Mouse (Mus musculus) limb, embryonic 12.5 days (tissue): ENCODE measurements around the gene Hsp90ab1. TPM values are rescaled to one million over a fixed set of nuclear protein-coding genes. Genes with fewer than 3 reads are reported as not detected.

ENCODE experiments used
- ATAC-seq: fragments of 200-750 bp; cut with Nextera tagmentation; 2 replicates; pipeline ENCODE4 v1.8.0; 2017; ENCODE audit warnings: low read depth, moderate TSS enrichment; ENCODE audit not compliant: insufficient number of reproducible peaks, insufficient read depth, low FRiP score, low TSS enrichment
- H3K27ac ChIP-seq: fragments of 300-500 bp; sonication (generic); 2 replicates; pipeline ENCODE4 v1.5.1; 2016; ENCODE audit warnings: mild to moderate bottlenecking, moderate library complexity
- H3K27me3 ChIP-seq: fragments of 300-500 bp; sonication (generic); 2 replicates; pipeline ENCODE4 v1.6.1; 2016; ENCODE audit warnings: mild to moderate bottlenecking, moderate library complexity
- H3K36me3 ChIP-seq: fragments of 300-500 bp; sonication (generic); 2 replicates; pipeline ENCODE4 v1.6.1; 2016; ENCODE audit warnings: mild to moderate bottlenecking, moderate library complexity
- H3K4me1 ChIP-seq: fragments of 300-500 bp; sonication (generic); replicated peaks from 2 replicates; pipeline ENCODE4 v1.6.1; 2016
- H3K4me2 ChIP-seq: fragments of 300-500 bp; sonication (generic); 2 replicates; pipeline ENCODE4 v1.6.1; 2016; ENCODE audit warnings: mild to moderate bottlenecking, moderate library complexity
- H3K4me3 ChIP-seq: fragments of 300-500 bp; sonication (generic); replicated peaks from 2 replicates; pipeline ENCODE4 v1.5.1; 2016; ENCODE audit warnings: mild to moderate bottlenecking
- H3K9ac ChIP-seq: fragments of 300-500 bp; sonication (generic); replicated peaks from 2 replicates; pipeline ENCODE4 v1.6.1; 2016; ENCODE audit warnings: mild to moderate bottlenecking, moderate library complexity
- H3K9me3 ChIP-seq: fragments of 300-500 bp; sonication (generic); 2 replicates; pipeline ENCODE4 v1.6.1; 2016; ENCODE audit warnings: mild to moderate bottlenecking, moderate library complexity
- WGBS: fragments of 180-500 bp; shearing (Covaris S2); methylation state at CpG from one replicate; pipeline ENCODE4 v1.1.7; 2016; 5-methylcytosine and 5-hydroxymethylcytosine counted together
- polyA plus RNA-seq: library from polyadenylated mRNA; unstranded; fragments of >200 nt; fragmentation: Nextera tagmentation; extraction: Ambion mirVana; gene quantifications from 2 replicates; pipeline ENCODE4 v1.2.1, GENCODE M21; 2016

The Hsp90ab1 gene
- polyA plus RNA-seq, 1 experiment from 2014 or later, result 1,563 TPM

GRCm38 (mm10) chr17:45606992-45607879 is 34.2 kb upstream of the Hsp90ab1 start:
- Histone ChIP-seq H3K9me3 (no peaks in the 10 kb centered on the region), H3K36me3 (no peaks in the 10 kb centered on the region), H3K27ac (no peak overlapping the region), H3K4me3 (no peak overlapping the region), H3K4me2 (no peak overlapping the region), H3K27me3 (peaks cover 4% of the 10 kb centered on the region), H3K4me1 (peaks cover 4% of the 10 kb centered on the region; the same call in 1 of the 2 replicates), H3K9ac (no peak overlapping the region)
- WGBS, result 81% methylated on average over 15 of the region's 15 CpGs
- no peak for ATAC-seq

GRCm38 (mm10) chr17:45602984-45603383 is 29.9 kb upstream of the Hsp90ab1 start:
- Histone ChIP-seq H3K4me2 (no peak overlapping the region), H3K9me3 (no peaks in the 10 kb centered on the region), H3K36me3 (no peaks in the 10 kb centered on the region), H3K27ac (no peak overlapping the region), H3K4me3 (no peak overlapping the region), H3K27me3 (peaks cover 39% of the 10 kb centered on the region), H3K9ac (no peak overlapping the region), H3K4me1 (peaks cover 35% of the 10 kb centered on the region)
- 73% methylated on average over 3 of the region's 3 CpGs for WGBS
- ATAC-seq, result no peak

GRCm38 (mm10) chr17:45601877-45602304 is 28.8 kb upstream of the Hsp90ab1 start, which contains the start of gene Mymx:
Gene Mymx, minus strand, starts transcription at chr17:45602102.
- 31% methylated on average over 6 of the region's 6 CpGs for WGBS
- peaks cover 41% of the 10 kb centered on the region for H3K4me1 ChIP-seq
- H3K4me2 ChIP-seq, result peak within 1 kb of the TSS; percentile 19; the same call in 1 of the 2 replicates
- no peaks in the 10 kb centered on the region for H3K9me3 ChIP-seq
- 0 out of 2 replicates have a peak within 1 kb of the TSS, but pooled peaks have one; percentile 3 for H3K4me3 ChIP-seq
- peaks cover 39% of the 10 kb centered on the region for H3K27me3 ChIP-seq
- H3K27ac ChIP-seq, result peak within 1 kb of the TSS; percentile 37; the same call in 1 of the 2 replicates
- ATAC-seq, result 0 out of 2 replicates have a peak, but pooled peaks have one; percentile 39
- 0 out of 2 replicates have a peak within 1 kb of the TSS, but pooled peaks have one; percentile 9 for H3K9ac ChIP-seq
- H3K36me3 ChIP-seq, result no peaks in the 10 kb centered on the region

GRCm38 (mm10) chr17:45601325-45601724 is 28.3 kb upstream of the Hsp90ab1 start:
- 14% methylated on average over 22 of the region's 22 CpGs for WGBS
- H3K36me3 ChIP-seq, result no peaks in the 10 kb centered on the region
- peaks cover 43% of the 10 kb centered on the region for H3K27me3 ChIP-seq
- H3K4me1 ChIP-seq, result peaks cover 45% of the 10 kb centered on the region
- no peaks in the 10 kb centered on the region for H3K9me3 ChIP-seq
- 0 out of 2 replicates have a peak overlapping the region, but pooled peaks have one; percentile 9 for H3K9ac ChIP-seq
- peak overlapping the region; percentile 37; the same call in 1 of the 2 replicates for H3K27ac ChIP-seq
- H3K4me2 ChIP-seq, result peak overlapping the region; percentile 19; the same call in 1 of the 2 replicates
- ATAC-seq, result no peak
- 0 out of 2 replicates have a peak overlapping the region, but pooled peaks have one; percentile 3 for H3K4me3 ChIP-seq

GRCm38 (mm10) chr17:45600267-45600666 is 27.2 kb upstream of the Hsp90ab1 start:
- WGBS, result 43% methylated on average over 8 of the region's 8 CpGs
- peaks cover 48% of the 10 kb centered on the region for H3K27me3 ChIP-seq
- no peak for ATAC-seq
- H3K4me2 ChIP-seq, result peak overlapping the region; percentile 78; the same call in 1 of the 2 replicates
- no peak overlapping the region for H3K9ac ChIP-seq
- H3K9me3 ChIP-seq, result no peaks in the 10 kb centered on the region
- no peak overlapping the region for H3K27ac ChIP-seq
- H3K4me3 ChIP-seq, result 0 out of 2 replicates have a peak overlapping the region, but pooled peaks have one; percentile 39
- peaks cover 54% of the 10 kb centered on the region for H3K4me1 ChIP-seq
- no peaks in the 10 kb centered on the region for H3K36me3 ChIP-seq

GRCm38 (mm10) chr17:45599446-45600242 is 26.6 kb upstream of the Hsp90ab1 start, which contains the start of gene Slc29a1:
Gene Slc29a1, minus strand, starts transcription at chr17:45599606.
- ATAC-seq, result no peak
- H3K4me3 ChIP-seq, result peak within 1 kb of the TSS; percentile 39
- peak within 1 kb of the TSS; percentile 44 for H3K9ac ChIP-seq
- H3K27ac ChIP-seq, result 0 out of 2 replicates have a peak within 1 kb of the TSS, but pooled peaks have one; percentile 12
- 16% methylated on average over 32 of the region's 32 CpGs for WGBS
- no peaks in the 10 kb centered on the region for H3K36me3 ChIP-seq
- H3K27me3 ChIP-seq, result peaks cover 55% of the 10 kb centered on the region
- no peaks in the 10 kb centered on the region for H3K9me3 ChIP-seq
- peaks cover 60% of the 10 kb centered on the region for H3K4me1 ChIP-seq
- H3K4me2 ChIP-seq, result peak within 1 kb of the TSS; percentile 78

- Histone ChIP-seq H3K4me2 (peak overlapping the region; percentile 78), H3K27me3 (peaks cover 62% of the 10 kb centered on the region), H3K9me3 (no peaks in the 10 kb centered on the region), H3K27ac (no peak overlapping the region), H3K4me1 (peaks cover 68% of the 10 kb centered on the region), H3K36me3 (no peaks in the 10 kb centered on the region), H3K4me3 (peak overlapping the region; percentile 39), H3K9ac (no peak overlapping the region)
- ATAC-seq, result no peak
- 66% methylated on average over 3 of the region's 3 CpGs for WGBS
Measured at GRCm38 (mm10) chr17:45598891-45599290, 25.8 kb upstream of the Hsp90ab1 start.

- Histone ChIP-seq H3K4me3 (no peak overlapping the region), H3K9me3 (no peaks in the 10 kb centered on the region), H3K9ac (no peak overlapping the region), H3K4me1 (peaks cover 73% of the 10 kb centered on the region), H3K36me3 (no peaks in the 10 kb centered on the region), H3K27ac (no peak overlapping the region), H3K27me3 (peaks cover 66% of the 10 kb centered on the region), H3K4me2 (no peak overlapping the region)
- 76% methylated on average over 2 of the region's 2 CpGs for WGBS
- ATAC-seq, result no peak
Measured at GRCm38 (mm10) chr17:45598376-45598775, 25.3 kb upstream of the Hsp90ab1 start.

- no peak overlapping the region for H3K27ac ChIP-seq
- ATAC-seq, result no peak
- no peaks in the 10 kb centered on the region for H3K9me3 ChIP-seq
- H3K4me3 ChIP-seq, result no peak overlapping the region
- no peak overlapping the region for H3K4me2 ChIP-seq
- H3K4me1 ChIP-seq, result peaks cover 79% of the 10 kb centered on the region
- no peaks in the 10 kb centered on the region for H3K36me3 ChIP-seq
- peaks cover 71% of the 10 kb centered on the region for H3K27me3 ChIP-seq
- 25% methylated on average over 3 of the region's 3 CpGs for WGBS
- no peak overlapping the region for H3K9ac ChIP-seq
Measured at GRCm38 (mm10) chr17:45597787-45598186, 24.7 kb upstream of the Hsp90ab1 start.

GRCm38 (mm10) chr17:45596631-45597396 is 23.7 kb upstream of the Hsp90ab1 start:
- Histone ChIP-seq H3K4me1 (peaks cover 84% of the 10 kb centered on the region), H3K36me3 (no peaks in the 10 kb centered on the region), H3K27ac (no peak overlapping the region), H3K4me2 (no peak overlapping the region), H3K9ac (no peak overlapping the region), H3K27me3 (peaks cover 71% of the 10 kb centered on the region), H3K4me3 (no peak overlapping the region), H3K9me3 (no peaks in the 10 kb centered on the region)
- ATAC-seq, result no peak
- WGBS, result 33% methylated on average over 11 of the region's 11 CpGs
